ENCODE assay signal across 18 mouse cellular contexts in genomic region chr5:19611788-19612187, GRCm38 (mm10).
A peak's percentile ranks its signal among the peaks of the same experiment; 100 is the strongest.
DNase-seq lines count a peak whose midpoint lies in the region; ATAC-seq lines count a peak whose summit lies in the region.
"Had no signal": no experiment of that assay in that cellular context is flagged by ENCODE, and none has a peak within 500 bp of the region (broad histone marks: within the 10 kb centered on the region; RNA-seq: fewer than 3 reads in every experiment).

No protein-coding gene starts in this region.

- peak; percentile 95 for ATAC-seq in cerebellum, adult (ENCODE audit: insufficient number of reproducible peaks, low FRiP score, low TSS enrichment)
- ATAC-seq: activated CD4-positive, CD25-positive, alpha-beta regulatory T cell, adult 4 months; CD4-positive, CD25-positive, alpha-beta regulatory T cell, adult 4 months; forebrain, embryonic 14.5 days; forebrain, embryonic 16.5 days; Patski had no signal

- DNase-seq in cerebellum, postnatal 4 days (ENCODE audit: low spot score in 2 of 2): no peak
- DNase-seq in cerebellum, adult 8-10 months: peak; percentile 15
- DNase-seq in cerebellum, adult 11 months: no peak
- peak; percentile 76 for DNase-seq in cerebellum, adult 9-10 months
- DNase-seq in cerebellum, postnatal 10 days: peak; percentile 5 to 49
- DNase-seq in right cerebral cortex, postnatal 25 days: no peak
- no peak for DNase-seq in frontal cortex, postnatal 25 days (ENCODE audit: low spot score in 2 of 2)
- DNase-seq: adrenal gland, adult 8-10 months; adrenal gland, postnatal 14 days; adrenal gland, postnatal 36 days; B cell, adult 2 months; embryo, embryonic 11 days had no signal

Comparison
In these comparisons a context has a peak if more than half of its experiments do, and no peak if none do; other contexts are left out.
1. DNase-seq: peak in cerebellum, adult 8-10 months (single experiment), cerebellum, adult 9-10 months (single experiment) and cerebellum, postnatal 10 days (2 of 2); none in cerebellum, postnatal 4 days (0 of 2), cerebellum, adult 11 months (single experiment), right cerebral cortex, postnatal 25 days (single experiment) and frontal cortex, postnatal 25 days (0 of 2).